Mouse (Mus musculus): ENCODE results near the gene Sbk1. TPM values are rescaled to one million over a fixed set of nuclear protein-coding genes. Genes with fewer than 3 reads are reported as not detected.

Gene Sbk1
- 19.2 TPM for polyA plus RNA-seq (2017; shearing (Covaris generic))

DNA sequence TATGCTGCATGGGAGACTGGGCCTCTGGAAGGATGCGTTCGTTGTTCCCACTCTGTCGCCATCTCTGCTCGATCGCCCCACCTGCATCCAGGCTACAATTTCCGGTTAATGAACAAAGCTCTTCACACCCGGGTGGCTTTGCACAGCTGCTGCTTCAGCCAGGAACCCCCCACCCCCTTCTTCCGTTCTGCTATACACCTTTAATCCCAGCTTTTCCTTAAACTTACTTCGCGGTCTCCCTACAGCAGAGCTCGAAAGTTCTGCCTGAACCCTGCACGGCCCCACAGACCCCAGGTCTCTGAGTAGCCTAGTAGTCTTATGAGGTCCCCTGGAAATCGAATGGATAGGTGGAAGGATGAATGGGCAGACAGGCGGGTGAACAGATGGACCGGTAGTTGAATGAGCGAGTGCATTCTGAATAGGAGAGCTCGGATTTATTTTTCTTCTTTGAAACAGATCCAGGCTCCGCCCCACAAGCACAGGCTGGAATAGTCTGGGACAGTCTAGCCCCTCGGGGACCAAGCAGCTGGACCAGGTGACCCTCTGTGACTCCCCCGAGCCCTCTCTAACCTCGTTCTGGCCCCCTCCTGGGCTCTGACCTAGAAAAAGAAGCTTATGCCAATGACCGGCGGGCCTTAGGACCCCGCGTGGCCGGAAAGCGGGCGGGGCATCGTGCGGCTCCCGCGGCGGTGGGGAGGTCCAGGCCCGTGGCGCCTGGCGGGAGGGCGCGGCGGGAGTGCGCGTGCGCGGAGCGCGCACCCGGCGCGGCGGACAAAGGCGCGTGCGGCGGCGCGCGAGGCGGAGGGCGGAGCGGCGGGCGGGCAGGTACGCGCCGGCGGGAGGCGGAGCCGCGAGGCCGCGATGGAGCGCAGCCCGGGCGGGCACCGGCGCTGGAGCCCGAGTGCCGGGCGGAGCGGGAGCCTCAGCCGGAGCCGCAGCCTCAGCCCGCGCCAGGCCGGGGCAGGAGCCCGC, at the start of gene Sbk1:
Sbk1 (plus strand) TSS at position 908 of the 972 bp plus-strand sequence.

Other genes with a start within 250 kb of the Sbk1 start
- gene Gsg1l, start 190.2 kb upstream of the Sbk1 start, polyA plus RNA-seq (2017; shearing (Covaris generic)), result not detected
- 135 TPM for gene Xpo6, start 72.1 kb upstream of the Sbk1 start, polyA plus RNA-seq (2017; shearing (Covaris generic))
- gene Lat, start 97.0 kb downstream of the Sbk1 start, polyA plus RNA-seq (2017; shearing (Covaris generic)), result 675 TPM
- gene Spns1, start 104.8 kb downstream of the Sbk1 start, polyA plus RNA-seq (2017; shearing (Covaris generic)), result 33.0 TPM
- gene Nfatc2ip, start 124.1 kb downstream of the Sbk1 start, polyA plus RNA-seq (2017; shearing (Covaris generic)), result 5.9 TPM
- gene Cd19, start 142.3 kb downstream of the Sbk1 start, polyA plus RNA-seq (2017; shearing (Covaris generic)), result not detected
- gene Rabep2, start 156.1 kb downstream of the Sbk1 start, polyA plus RNA-seq (2017; shearing (Covaris generic)), result 40.4 TPM
- gene Atp2a1, start 190.5 kb downstream of the Sbk1 start, polyA plus RNA-seq (2017; shearing (Covaris generic)), result 0.39 TPM
- 58.6 TPM for gene Sh2b1, start 202.8 kb downstream of the Sbk1 start, polyA plus RNA-seq (2017; shearing (Covaris generic))
- 66.5 TPM for gene Tufm, start 214.7 kb downstream of the Sbk1 start, polyA plus RNA-seq (2017; shearing (Covaris generic))
- 118 TPM for gene Atxn2l, start 230.8 kb downstream of the Sbk1 start, polyA plus RNA-seq (2017; shearing (Covaris generic))

All from effector memory CD4-positive, alpha-beta T cell, adult 5 months (primary cell).